Mouse (Mus musculus) urinary bladder, adult 18-20 months (tissue): ENCODE data around the gene Lhx1.
A peak's percentile ranks its signal among the peaks of the same experiment; 100 is the strongest.

Experiments used
- DNase-seq, 2 experiments: peaks; one replicate each; pipeline ENCODE4 v3.0.0; 2022; ENCODE audit warnings: low spot score in 2 of 2, mixed read lengths in 2 of 2

Lhx1 gene

GRCm38 (mm10) chr11:84525421-84526274, at the start of gene Lhx1:
Lhx1 (minus strand) TSS chr11:84525535.
- peak in 1 of 2 experiments; percentile 28 for DNase-seq

GRCm38 (mm10) chr11:84574834-84575233, 49.5 kb upstream of the Lhx1 start:
- no peak for DNase-seq

- no peak for DNase-seq
These were observed 48.3 kb upstream of the Lhx1 start for GRCm38 (mm10) chr11:84573637-84574036.

GRCm38 (mm10) chr11:84570812-84571211, 45.5 kb upstream of the Lhx1 start:
- no peak for DNase-seq

- no peak for DNase-seq
These were observed 45.1 kb upstream of the Lhx1 start for GRCm38 (mm10) chr11:84570392-84570791.

GRCm38 (mm10) chr11:84569052-84569751, 43.9 kb upstream of the Lhx1 start:
- DNase-seq, result no peak

- no peak for DNase-seq
These were observed 43.1 kb upstream of the Lhx1 start for GRCm38 (mm10) chr11:84568482-84568881.

GRCm38 (mm10) chr11:84566691-84567090, 41.4 kb upstream of the Lhx1 start:
- DNase-seq, result no peak

- DNase-seq, result no peak
These were observed 39.9 kb upstream of the Lhx1 start for GRCm38 (mm10) chr11:84565224-84565623.

- DNase-seq, result no peak
These were observed 38.0 kb upstream of the Lhx1 start for GRCm38 (mm10) chr11:84563360-84563759.

GRCm38 (mm10) chr11:84562758-84563347, 37.5 kb upstream of the Lhx1 start:
- no peak for DNase-seq

GRCm38 (mm10) chr11:84561546-84561945, 36.2 kb upstream of the Lhx1 start:
- no peak for DNase-seq

- no peak for DNase-seq
These were observed 28.6 kb upstream of the Lhx1 start for GRCm38 (mm10) chr11:84553821-84554450.

- DNase-seq, result no peak
These were observed 26.0 kb upstream of the Lhx1 start for GRCm38 (mm10) chr11:84551296-84551695.

- DNase-seq, result no peak
These were observed 24.0 kb upstream of the Lhx1 start for GRCm38 (mm10) chr11:84549258-84549791.

GRCm38 (mm10) chr11:84548293-84548692, 23.0 kb upstream of the Lhx1 start:
- no peak for DNase-seq

- DNase-seq, result no peak
These were observed 14.6 kb upstream of the Lhx1 start for GRCm38 (mm10) chr11:84539981-84540380.

GRCm38 (mm10) chr11:84529797-84530703, 4.7 kb upstream of the Lhx1 start:
- DNase-seq, result no peak

GRCm38 (mm10) chr11:84529143-84529755, 3.9 kb upstream of the Lhx1 start:
- DNase-seq, result no peak
